Mouse (Mus musculus): ENCODE data around the gene Nrxn1.

Gene Nrxn1

DNA sequence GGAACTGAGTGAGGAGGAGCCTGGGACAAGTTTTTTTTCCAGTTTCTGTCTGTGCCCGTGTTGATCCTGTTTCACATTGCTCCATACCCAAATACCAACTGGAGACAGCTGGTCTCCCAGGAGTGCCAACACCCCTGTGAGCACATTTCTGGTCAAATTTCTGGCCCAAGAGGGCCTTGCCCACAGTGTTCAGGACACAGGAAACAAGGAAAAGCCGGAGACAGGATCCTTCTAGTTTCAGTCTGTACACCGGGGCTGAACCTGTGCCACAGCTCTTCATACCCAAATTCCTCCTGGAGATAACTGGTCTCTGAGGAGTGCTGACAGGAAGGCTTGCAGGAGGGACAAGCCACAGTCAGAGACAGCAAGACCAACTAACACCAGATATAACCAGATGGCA lies 670.3 kb downstream of the Nrxn1 start:
- DNase-seq = no peak

DNA sequence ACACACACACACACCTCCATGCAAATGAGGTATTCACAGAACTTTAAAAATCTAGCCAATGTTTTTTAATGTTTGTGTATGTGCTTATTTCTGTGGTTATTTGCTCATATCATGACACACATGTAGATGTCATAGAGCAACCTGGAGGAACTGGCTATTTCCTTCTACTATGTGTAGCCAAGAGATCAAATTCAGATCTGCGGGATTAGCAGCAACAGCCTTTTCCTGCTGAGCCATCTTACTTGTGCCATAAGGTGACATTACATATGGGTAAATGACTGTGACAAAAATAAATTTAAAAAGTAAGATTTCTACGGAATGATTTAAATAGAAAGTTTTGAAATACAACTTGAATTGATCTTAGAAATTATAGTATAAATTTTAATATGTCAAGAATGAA lies 672.1 kb downstream of the Nrxn1 start:
- no peak for DNase-seq

DNA sequence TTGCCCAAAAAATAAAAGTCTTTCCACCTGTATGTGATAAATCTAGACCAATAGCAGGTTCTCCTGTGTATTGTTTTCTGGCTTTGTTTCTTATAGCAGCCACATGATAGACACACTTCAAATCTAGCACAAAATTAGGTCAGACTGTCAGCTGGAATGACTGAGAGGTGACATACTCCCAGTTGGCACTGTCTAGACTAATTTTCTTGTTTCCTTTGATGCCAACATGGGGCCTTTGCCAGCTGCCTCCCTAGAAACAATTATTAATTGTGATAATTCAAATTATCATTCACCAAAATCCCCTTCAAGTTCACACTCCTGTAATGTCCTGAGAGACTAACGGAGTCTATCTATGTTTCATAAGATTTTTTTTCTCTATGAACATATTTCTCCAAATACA lies 673.3 kb downstream of the Nrxn1 start:
- no peak for DNase-seq

- no peak for DNase-seq
Measured at GRCm38 (mm10) chr17:90396357-90396756, 696.5 kb downstream of the Nrxn1 start.

GRCm38 (mm10) chr17:90394606-90395005 lies 698.3 kb downstream of the Nrxn1 start:
- DNase-seq = no peak

GRCm38 (mm10) chr17:90392751-90393150 lies 700.1 kb downstream of the Nrxn1 start:
- no peak for DNase-seq

DNA sequence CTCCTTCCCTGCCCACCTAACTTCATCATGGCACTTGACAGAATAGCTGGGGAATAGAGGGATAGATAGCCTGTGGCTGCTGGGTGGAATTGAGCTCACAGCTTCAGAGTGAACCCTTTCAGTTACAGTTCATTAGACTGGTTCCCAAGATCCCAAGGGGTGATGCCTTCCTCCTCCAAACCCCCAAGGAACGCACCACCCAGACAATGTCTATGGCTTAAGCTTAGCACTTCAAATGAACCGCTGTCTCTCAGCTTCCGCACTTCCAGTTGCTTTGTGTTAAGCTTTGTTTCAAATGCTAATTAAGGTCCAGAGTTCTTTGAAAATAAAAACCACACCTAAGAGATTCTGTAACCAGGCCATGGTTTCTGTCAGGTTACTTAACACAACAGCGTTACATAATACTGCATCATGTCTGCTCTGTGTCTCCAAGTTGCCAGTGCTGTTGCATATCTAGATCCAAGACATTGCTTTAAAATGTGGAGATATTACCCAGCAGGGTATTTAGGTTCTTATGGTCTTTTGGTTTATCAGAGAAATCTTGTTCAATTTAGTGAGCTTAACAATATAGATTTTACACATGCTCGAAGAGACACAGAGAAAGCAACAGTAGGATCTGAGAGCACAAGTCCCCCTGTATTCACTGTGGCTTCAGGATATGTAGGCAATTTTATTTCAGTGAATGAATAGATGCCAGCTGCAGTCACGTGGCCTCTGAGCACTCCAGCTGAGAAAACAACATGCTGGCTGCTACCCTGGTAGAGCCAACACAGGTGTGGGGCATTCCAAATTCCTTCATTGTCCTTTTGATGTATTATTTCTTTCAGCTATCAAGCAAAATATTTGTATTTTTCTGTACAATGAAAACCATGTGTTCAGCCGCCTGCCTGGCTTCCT lies 702.3 kb downstream of the Nrxn1 start:
- DNase-seq = no peak

GRCm38 (mm10) chr17:90384856-90385255 lies 708.0 kb downstream of the Nrxn1 start:
- DNase-seq = no peak

DNA sequence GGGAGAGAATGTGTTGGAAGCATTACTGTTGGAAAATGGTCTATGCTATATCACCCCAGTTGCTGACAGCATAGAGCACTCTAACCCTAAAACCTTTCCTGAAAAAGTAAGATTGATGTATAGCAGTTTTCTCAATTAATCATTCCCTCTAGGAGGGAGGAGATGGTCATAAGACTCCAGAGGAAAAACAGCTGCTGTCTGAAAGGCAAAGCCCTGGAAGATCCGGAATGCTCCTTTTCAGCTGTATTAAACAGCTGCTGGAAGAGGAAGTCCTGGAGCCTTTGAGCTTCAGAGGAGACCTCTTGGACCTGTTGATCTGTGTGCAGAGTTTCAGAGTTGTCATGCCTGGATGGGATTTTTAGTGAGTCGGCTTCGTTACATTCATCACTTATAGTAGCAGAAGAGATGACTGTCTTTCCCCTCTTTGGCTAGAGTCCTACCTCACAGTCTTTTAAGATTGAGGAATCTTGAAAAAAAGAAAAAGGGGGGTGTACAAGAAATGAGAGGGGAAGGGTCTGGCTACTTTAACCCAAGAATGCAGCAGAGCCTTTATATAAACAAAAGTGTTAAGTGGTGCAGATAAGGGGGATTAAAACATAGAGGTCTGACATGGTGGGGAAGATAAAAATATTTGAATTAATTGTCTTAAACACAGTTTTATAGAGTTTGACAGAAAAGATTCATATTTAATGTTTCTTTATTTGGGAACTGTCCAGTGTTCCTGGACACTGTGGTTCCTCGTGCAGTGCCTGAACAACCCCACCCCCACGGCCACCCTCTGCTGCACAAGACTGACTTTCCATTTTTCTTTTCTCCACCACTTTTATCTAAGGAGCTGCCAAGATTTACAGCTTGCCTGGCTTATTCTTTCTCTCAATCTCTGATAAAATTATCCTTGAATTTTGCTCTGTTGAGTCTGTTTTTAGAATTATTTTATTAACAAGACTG lies 710.1 kb downstream of the Nrxn1 start:
- no peak for DNase-seq

DNA sequence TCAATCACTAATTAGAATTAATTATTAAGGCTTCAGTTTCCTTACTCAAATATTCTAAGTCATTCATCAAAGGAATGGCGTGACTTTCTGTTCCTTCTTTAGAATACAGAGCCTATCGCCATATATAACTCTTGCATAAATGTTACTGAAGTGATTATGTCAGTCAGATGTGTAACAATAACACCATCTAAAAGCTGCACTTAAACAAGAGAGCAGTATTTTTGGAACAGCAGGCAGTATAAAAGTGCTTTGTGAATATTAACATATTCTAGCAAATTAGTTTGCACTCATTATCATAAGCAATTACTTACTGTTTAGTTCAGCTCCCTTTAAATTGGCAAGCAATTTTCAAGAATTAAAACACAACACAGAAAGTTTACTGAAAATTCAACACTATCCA lies 716.3 kb downstream of the Nrxn1 start:
- no peak for DNase-seq

DNA sequence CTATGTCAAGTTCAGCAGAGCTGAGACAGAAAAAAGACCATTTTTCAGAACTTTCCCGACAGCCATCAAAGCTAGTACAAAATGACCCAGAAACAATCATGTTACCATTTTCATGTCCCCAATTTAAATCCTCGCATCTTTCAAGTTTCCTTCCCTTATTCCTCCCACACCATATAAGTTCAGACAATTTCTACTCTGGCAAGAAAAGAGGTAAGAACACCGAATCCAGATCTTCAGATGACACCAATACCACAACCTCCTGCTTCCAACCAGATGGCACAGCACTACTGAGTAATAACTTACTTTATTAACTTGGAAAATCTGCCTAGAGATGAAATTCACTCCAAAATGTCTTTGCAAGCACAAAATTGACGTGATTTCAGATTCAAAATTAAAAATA lies 730.7 kb downstream of the Nrxn1 start:
- no peak for DNase-seq

- no peak for DNase-seq
Measured at GRCm38 (mm10) chr17:90349385-90350095, 743.3 kb downstream of the Nrxn1 start.

DNA sequence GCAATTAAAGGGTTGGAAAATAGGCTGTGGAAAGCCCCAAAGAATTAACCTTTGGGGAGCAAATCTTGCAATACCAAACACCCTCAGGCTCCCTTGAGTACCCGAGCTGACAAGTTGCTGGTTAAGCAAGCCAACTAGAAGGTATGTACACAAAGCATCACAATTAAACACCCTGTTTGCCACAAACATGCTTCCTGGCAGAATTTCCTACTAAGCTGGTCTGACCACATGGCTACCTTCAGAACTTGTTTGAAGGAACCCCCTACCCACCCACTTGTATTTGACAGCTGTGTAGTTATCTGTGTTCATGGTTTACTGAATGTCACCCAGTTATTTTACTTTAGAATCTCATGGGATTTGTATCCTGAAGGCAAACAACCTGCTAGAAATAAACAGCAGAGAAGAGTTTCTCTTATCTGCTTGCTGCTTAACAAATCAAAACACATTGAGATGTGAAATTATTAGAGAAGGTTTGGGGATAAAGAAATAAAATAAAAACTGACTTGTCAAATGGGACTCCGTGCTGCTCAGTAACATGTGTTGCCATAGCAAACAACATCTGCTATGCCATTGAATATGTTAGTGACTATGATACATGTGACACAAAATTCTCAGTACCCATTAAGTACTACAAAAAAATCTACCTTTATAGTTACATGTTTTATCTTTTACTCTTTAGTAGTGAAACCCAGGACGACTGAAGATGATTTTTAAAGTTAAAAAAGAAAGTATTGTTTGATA lies 746.0 kb downstream of the Nrxn1 start:
- DNase-seq = no peak

DNA sequence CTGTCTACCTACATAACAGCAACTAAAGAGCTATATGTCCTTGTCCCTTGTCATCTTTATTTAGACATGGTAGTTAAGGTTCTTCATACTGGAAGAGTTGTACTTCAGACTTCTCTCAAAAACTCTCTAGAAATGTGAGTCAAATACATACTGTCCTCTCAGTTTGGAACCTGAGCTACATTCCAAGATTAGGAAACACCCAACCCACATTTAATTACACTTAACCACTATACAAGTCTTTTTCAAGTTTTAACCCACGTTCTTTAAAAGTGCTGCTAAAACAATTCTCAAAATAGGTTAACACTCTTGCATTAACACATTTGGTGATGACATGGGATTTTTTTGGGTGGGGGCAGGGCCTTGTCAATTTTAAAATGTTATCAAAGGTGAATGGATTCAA lies 759.4 kb downstream of the Nrxn1 start:
- DNase-seq = no peak

- no peak for DNase-seq
Measured at GRCm38 (mm10) chr17:90323674-90324073, 769.2 kb downstream of the Nrxn1 start.

DNA sequence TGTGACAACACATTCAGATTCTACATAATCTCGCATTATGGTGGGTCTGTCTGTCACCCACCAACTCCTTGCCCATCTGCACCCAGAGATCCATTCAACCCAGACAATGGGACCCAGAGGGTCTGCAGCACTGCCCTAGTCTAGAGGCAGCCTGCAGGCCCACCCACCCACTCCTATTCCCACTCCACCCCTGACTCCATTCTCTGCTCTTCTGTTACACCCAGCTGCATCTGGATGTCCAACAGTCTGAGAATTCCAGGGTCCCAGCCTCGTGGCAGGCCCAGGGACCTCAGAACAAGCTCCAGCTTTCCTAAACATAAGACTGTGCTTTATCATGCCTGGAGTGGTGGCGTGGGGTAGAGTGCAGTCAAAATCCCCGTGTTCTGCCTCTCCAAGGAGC lies 820.6 kb downstream of the Nrxn1 start:
- no peak for DNase-seq

GRCm38 (mm10) chr17:90271165-90271564 lies 821.7 kb downstream of the Nrxn1 start:
- DNase-seq = no peak

GRCm38 (mm10) chr17:90269143-90269542 lies 823.7 kb downstream of the Nrxn1 start:
- no peak for DNase-seq

DNA sequence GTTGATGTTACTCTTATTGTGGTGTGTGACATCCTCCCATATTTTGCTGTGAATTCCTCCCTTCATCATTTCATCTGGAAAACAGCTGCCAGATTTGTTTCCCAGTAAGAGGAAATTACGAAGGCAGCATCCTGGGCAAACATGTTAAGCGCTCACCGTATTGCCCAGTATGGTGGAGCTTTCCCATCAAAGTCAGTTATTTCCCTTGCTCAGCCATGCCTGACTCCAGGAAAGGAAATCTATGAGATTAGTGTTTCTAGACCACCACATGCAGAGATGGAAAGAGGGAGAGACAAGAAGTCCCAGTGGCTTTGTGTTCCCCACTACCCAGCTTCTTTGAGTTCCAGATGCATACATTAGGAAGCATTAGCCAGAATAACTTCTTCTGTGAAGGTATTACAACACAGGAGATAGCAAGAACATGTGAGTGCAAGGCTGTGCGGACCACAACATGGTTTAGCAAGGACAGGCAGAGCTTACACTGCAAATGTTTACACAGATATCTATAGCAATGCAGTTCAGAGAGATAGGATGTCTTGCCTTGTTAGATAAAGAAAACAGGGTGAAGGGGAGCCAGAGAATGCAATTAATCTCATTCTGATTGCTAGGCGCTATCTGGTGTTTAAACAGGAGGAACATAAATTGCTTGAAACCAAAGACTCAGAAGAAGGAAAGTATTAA lies 839.3 kb downstream of the Nrxn1 start:
- no peak for DNase-seq

DNA sequence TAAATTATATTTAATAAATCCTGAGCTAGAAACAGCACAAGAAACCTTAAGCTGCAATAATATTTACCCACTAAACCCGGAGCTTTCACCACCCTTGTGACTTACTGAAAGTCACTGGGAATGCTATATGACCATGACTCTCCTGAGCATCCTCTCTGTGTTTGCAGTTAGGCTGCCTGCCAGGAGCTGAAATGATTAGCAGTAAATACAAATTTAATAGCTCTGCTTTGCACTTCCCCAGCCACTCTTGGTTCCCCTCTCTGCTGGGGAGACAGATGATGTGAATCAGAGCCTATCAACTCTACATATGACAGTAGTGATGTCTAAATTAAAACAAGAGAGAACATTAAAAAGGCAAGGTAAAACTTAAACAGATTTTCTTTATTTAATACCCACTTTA lies 840.7 kb downstream of the Nrxn1 start:
- DNase-seq = no peak

DNA sequence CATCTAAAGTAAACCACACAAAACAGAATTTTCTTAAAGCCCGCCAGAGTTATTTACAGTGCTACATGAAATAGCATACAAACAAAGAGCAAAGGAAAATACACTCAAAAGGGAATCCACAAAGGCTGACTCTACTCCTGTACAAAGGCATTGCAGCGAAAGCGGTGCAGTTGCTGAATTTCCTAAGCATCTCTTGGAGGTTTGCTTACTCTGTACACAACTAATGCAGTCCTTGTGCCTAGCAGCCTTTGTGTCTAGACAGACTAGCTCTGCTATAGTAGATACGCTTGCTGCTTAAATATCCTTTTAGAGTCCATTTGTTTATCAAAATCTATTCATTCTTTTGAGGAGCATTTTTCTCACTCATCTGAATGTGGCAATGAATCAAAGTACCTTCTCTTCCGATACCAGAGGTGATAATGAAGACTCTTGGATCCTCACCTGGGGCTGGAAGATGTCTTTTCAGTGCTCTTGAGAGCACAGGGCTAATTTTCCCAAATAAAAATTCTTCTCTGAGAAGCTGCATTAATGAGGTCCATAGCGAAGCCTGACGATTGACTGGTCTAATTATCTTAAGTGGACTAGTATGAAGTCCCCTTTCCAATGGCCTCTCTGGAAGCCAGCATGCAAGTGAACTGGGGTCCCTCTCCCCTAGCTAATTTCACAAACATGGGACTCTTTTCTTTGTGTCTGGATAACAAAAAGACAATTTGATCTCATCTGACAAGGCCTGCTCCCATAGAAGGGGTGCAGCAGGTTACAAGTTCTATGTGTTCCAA lies 845.6 kb downstream of the Nrxn1 start:
- no peak for DNase-seq

Data from thymus, postnatal 25 days (tissue).